Mouse (Mus musculus) left cerebral cortex, adult 18-20 months (tissue): Measurements from ENCODE around the gene Mfsd9. TPM values are rescaled to one million over a fixed set of nuclear protein-coding genes. Genes with fewer than 3 reads are reported as not detected.
"Not testable (repeated sequence)": the region's sequence is repeated elsewhere in the genome, so short reads cannot be mapped to it uniquely, and the experiment has no call there.

ENCODE experiments used
- DNase-seq, 2 experiments: peaks; one replicate each; pipeline ENCODE4 v3.0.0; 2021 to 2022; ENCODE audit warnings: low spot score in 2 of 2, mixed read lengths in 1 of 2
- total RNA-seq, 2 experiments: library from RNA; stranded (reverse); gene quantifications; 2 replicates each; pipeline ENCODE4 v1.2.3; 2021

Mfsd9 gene
- total RNA-seq, 2 experiments from 2014 or later = 3.7 to 4.2 TPM

GRCm38 (mm10) chr1:40784306-40784705 lies 6.2 kb downstream of the Mfsd9 start:
- DNase-seq = no peak

DNA sequence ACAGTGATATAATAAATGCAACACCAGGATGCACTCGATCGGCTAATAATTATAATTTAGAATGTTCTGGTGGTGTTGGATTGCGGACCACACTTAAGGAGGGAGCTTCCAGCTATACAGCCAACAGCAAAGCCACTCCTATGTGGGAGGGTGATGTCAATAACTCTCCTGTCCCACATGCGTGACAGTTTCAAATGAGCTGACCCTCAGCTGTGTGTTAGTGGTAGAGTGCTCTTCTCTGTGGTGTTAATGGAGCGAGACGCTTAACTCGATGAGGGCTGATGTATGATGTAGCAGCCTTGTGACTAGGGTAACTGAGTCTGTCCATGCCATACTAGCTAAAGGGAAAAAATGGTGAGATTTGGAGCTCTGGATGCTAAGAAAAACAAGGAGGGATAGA lies 7.0 kb downstream of the Mfsd9 start:
- DNase-seq = no peak

DNA sequence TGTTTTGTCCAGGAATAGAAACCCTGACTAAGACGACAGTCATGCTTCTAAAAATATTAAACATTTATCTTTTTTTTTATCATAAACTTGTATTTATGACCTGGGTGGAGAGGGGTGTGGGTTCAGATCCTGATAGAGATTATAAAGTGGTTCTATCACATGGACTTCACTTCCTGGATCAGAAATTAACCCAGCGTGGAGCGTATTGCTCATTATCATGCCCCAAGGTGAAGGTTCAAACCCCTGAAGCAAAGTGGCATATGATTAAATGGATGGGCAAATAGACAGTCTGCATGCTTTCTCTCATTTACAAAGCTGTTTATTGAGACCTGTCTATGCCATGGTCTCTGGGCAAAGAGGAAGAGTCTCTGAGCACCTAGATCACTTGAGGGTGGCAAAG lies 13.7 kb downstream of the Mfsd9 start:
- no peak for DNase-seq

DNA sequence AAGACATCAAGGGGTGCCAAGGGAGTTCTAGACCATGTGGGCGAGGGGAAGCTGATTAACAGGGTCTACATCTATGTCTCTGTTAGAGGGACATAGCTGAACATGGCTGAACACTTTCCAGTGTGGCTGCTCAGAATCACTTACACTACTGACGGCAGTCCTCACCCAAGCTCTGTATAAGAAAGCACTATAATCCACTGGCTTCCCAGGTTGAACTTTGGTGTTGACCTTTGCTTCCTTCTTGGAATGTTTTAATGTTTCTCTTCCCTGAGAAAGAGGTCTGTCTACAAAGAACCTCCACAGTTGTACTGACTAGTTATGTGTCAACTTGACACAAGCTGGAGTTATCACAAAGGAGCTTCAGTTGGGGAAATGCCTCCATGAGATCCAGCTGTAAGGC lies 14.4 kb downstream of the Mfsd9 start:
- DNase-seq = no peak

- no peak for DNase-seq
Observed at GRCm38 (mm10) chr1:40774040-40774439, 16.4 kb downstream of the Mfsd9 start.

DNA sequence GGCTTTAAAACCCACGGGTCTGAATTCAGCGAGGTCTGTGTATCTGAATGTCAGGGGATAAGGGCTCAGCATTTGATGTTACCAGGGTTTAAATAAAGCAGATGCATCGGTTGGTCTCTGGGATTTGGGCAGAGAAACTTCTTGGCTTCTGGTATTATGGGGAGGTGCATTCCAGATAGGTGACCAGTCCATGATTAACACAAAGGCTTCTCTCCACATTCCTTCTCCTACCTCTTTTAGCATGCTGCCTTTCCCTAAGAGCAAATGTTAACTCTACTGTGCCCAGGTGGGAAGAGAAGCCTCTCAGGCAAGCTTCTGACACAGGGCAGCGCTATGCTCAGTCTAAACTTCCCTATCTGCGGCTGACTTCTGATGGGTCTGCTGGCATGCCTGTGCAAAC lies 17.3 kb downstream of the Mfsd9 start:
- DNase-seq = no peak

- DNase-seq = no peak
Observed at GRCm38 (mm10) chr1:40771196-40771970, 19.1 kb downstream of the Mfsd9 start.

DNA sequence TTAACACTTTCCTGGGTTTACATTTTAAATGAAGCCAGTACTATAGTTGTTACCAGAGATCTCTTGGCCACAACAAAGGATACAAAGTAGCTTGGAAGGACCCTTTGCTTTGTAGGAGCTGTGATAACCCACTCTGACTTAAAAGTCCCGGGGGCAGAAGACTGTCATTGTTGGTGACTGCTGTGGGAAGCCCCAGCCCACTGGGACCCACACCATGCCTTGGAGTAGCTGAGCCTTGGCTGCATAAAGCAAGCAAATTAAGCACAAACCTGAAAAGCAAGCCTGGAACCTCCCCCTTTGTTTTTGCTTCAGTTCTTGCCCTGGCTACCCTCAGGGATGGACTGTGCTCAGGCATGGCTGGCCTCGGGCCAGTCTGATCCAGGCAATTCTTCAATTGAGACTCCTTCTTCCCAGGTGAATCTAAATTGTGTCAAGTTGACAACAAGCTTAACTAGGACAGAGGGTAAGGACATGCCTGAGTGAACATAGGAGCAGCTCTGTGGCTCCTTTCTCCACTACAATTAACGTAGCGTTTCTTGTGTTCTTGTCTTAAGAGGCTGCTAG lies 21.1 kb downstream of the Mfsd9 start:
- DNase-seq = no peak

GRCm38 (mm10) chr1:40768606-40769005 lies 21.9 kb downstream of the Mfsd9 start:
- DNase-seq = peak; percentile 49 to 50

- DNase-seq = no peak
Observed at GRCm38 (mm10) chr1:40767588-40767987, 22.9 kb downstream of the Mfsd9 start.

- no peak for DNase-seq
Observed at GRCm38 (mm10) chr1:40765521-40765920, 25.0 kb downstream of the Mfsd9 start.

DNA sequence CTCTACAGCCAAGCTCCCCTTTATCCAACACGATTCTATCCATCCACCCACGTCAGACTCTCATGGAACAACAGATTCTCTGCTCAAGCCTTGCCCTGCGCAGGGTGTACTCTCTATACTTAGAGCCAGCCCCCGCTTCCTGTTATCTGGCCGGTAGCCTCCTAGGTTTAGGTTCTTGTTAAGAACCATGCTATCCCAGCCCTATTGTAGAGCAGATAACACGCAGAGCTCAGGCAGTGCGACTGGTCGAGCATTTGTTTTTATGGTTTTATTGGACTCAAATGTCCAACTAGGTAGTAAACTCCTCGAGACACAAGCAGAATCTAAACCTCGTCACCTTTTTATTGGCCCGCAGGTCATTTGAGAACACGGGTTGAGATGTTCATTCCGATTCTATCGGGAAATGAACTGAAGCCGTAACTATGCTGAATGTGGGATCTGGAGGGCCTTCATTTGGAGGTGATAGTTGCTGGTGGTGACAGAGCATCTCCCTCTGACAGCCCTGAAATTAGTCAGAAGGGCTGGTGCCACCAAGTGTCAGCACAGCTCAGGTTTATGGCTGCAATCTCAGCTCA lies 25.7 kb downstream of the Mfsd9 start:
- DNase-seq = no peak

DNA sequence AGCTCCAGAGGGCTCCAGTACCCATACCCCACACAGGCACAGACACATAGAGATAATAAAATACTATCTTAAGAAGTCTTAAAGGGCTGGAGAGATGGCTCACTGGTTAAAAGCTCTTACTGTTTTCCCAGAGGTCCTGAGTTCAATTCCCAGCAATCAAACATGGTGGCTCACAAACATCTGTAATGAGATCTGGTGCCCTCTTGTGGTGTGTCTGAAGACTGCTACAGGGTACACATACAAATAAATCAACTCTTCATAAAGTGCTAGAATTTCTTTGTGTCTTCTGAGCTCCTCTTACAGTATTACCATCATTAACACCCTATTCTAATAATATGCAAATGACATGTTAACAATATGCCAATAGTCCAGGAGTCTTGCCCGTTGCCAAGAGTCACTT lies 26.4 kb downstream of the Mfsd9 start:
- no peak for DNase-seq

- DNase-seq = no peak
Observed at GRCm38 (mm10) chr1:40759751-40760445, 30.6 kb downstream of the Mfsd9 start.

GRCm38 (mm10) chr1:40746089-40746488 lies 44.4 kb downstream of the Mfsd9 start:
- no peak for DNase-seq

DNA sequence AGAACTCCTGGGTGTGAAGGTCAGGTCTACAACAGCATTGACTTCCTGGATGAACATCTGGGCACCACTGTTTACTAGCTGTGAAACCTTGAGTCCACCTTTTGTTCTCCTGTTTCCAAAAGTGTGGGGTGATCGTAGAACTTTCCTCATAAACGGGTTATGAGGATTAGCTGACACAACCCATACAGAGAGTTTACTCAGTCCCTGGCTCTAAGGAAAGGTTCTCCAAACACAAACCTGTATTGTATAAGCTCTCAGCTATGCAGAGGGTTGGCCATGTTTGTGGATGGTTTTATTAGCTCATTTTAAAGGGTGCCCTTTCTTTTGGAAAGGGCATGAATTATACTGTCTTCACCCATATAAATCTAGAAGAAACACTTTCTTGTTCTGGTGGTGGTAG lies 49.7 kb downstream of the Mfsd9 start:
- no peak for DNase-seq

GRCm38 (mm10) chr1:40738246-40738645 lies 52.2 kb downstream of the Mfsd9 start:
- not testable (repeated sequence) for DNase-seq

GRCm38 (mm10) chr1:40737671-40738070 lies 52.8 kb downstream of the Mfsd9 start:
- DNase-seq = no peak

- DNase-seq = no peak
Observed at GRCm38 (mm10) chr1:40728636-40729035, 61.9 kb downstream of the Mfsd9 start.

DNA sequence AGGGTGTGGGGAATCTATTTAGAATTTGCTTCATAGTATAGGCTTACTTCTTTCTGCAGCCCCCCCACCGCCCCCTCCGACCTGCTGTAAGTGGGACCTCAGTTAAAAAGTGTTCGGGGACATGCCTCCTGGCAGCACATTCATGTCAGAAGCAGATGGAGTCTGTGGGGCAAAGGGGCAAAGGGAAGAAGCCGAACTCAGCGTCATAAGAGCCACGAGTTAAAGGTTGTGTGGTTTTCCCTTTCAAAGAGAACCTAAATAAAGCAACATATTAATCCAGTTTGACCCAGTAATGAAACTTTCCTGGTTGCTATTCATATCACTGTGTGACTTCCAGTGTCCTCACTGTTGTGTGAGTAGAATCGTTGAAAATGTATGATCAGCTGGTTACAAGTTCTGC lies 63.1 kb downstream of the Mfsd9 start:
- no peak for DNase-seq

- no peak for DNase-seq
Observed at GRCm38 (mm10) chr1:40726051-40726450, 64.4 kb downstream of the Mfsd9 start.
